ENCODE assay signal across 25 mouse cellular contexts in the genomic region with DNA sequence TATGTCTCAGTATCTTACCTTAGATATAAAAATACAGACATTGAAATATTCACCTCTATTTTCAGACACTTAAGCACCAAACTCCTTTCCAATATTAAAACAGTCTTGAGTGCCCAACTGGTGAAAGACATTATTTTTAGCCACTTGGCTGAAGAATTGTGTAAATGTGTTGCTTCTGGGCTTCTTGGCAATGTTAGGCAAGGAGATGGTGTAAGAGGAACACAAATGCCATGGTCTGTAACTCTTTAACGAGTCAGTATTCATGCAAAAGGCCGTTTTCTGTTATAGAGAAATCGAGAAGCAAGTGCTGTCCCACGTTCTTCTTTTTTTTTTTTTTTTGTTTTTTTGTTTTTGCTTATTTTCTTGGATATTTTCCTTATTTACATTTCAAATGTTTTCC. TPM values are rescaled to one million over a fixed set of nuclear protein-coding genes. Genes with fewer than 3 reads are reported as not detected.
A peak's percentile ranks its signal among the peaks of the same experiment; 100 is the strongest.
DNase-seq lines count a peak whose midpoint lies in the region; ATAC-seq and TF ChIP-seq lines count a peak whose summit lies in the region.
"Had no signal": no experiment of that assay in that cellular context is flagged by ENCODE, and none has a peak within 500 bp of the region (broad histone marks: within the 10 kb centered on the region; RNA-seq: fewer than 3 reads in every experiment).

No protein-coding gene starts in this region.

- no peak for TF ChIP-seq CTCF in kidney, adult 2 months (conservative IDR thresholded peaks at IDR 0.05; ENCODE audit: insufficient read depth, insufficient read length, low read depth, low read length)

- 68% methylated on average over 4 of the region's 4 CpGs for WGBS in kidney, adult 2 months
- 86% methylated on average over 4 of the region's 4 CpGs for WGBS in kidney, embryonic 15.5 days
- WGBS in hindbrain, embryonic 13.5 days, result 95% methylated on average over 4 of the region's 4 CpGs

- DNase-seq in kidney, adult 2 months, result peak; percentile 15
- DNase-seq in cerebellum, adult 9-11 months, result no peak
- DNase-seq: adrenal gland, adult 8-10 months; adrenal gland, postnatal 25 days; cerebellum, adult 11 months; cerebellum, adult 2 months; cerebellum, postnatal 10 days; cerebellum, postnatal 36 days; gastrocnemius, postnatal 25 days; heart, postnatal 10 days; heart, postnatal 36 days; kidney, adult 8-10 months had no signal

- no peak overlapping the region for H3K9ac ChIP-seq in kidney, embryonic 15.5 days
- no peak overlapping the region for H3K9ac ChIP-seq in hindbrain, embryonic 13.5 days
- H3K9ac ChIP-seq: heart, embryonic 12.5 days; heart, embryonic 15.5 days; hindbrain, embryonic 14.5 days had no signal

- no peak overlapping the region for H3K27ac ChIP-seq in kidney, adult 2 months (ENCODE audit: insufficient read depth, low read depth, low read length)
- no peak overlapping the region for H3K27ac ChIP-seq in kidney, embryonic 15.5 days
- peak overlapping the region; percentile 70; the same call in 1 of the 2 replicates for H3K27ac ChIP-seq in brown adipose tissue, adult 24 weeks (replicated peaks; ENCODE audit: low read depth, low read length)
- no peak overlapping the region for H3K27ac ChIP-seq in hindbrain, embryonic 13.5 days
- H3K27ac ChIP-seq: heart, embryonic 15.5 days; hindbrain, embryonic 10.5 days; hindbrain, embryonic 14.5 days had no signal

- no peak for ATAC-seq in kidney, embryonic 15.5 days (replicated peaks; ENCODE audit: low FRiP score)
- ATAC-seq in megakaryocyte progenitor cell, adult 5-6 weeks (replicated peaks; ENCODE audit: poor library complexity), result 0 out of 2 replicates have a peak, but pooled peaks have one; percentile 42
- ATAC-seq in hindbrain, embryonic 13.5 days (ENCODE audit: low FRiP score), result no peak
- ATAC-seq: CD4-positive, CD25-positive, alpha-beta regulatory T cell, adult 4 months; forebrain, embryonic 14.5 days; intestine, postnatal 0 days had no signal

- no peak for TF ChIP-seq POLR2A in kidney, adult 2 months (IDR thresholded peaks at IDR 0.05; ENCODE audit: low read depth, low read length)

- no peaks in the 10 kb centered on the region for H3K9me3 ChIP-seq in kidney, embryonic 15.5 days (replicated peaks)
- no peaks in the 10 kb centered on the region for H3K9me3 ChIP-seq in hindbrain, embryonic 13.5 days
- H3K9me3 ChIP-seq: heart, embryonic 12.5 days; heart, embryonic 15.5 days; hindbrain, embryonic 10.5 days had no signal

- H3K36me3 ChIP-seq in kidney, adult 2 months (ENCODE audit: control insufficient read depth, insufficient read depth, low read length), result no peaks in the 10 kb centered on the region
- no peaks in the 10 kb centered on the region for H3K36me3 ChIP-seq in kidney, embryonic 15.5 days
- no peaks in the 10 kb centered on the region for H3K36me3 ChIP-seq in hindbrain, embryonic 13.5 days
- H3K36me3 ChIP-seq: heart, embryonic 12.5 days; heart, embryonic 15.5 days; hindbrain, embryonic 10.5 days had no signal

- H3K4me3 ChIP-seq in kidney, adult 2 months (ENCODE audit: insufficient read depth, low read depth, low read length), result no peak overlapping the region
- no peak overlapping the region for H3K4me3 ChIP-seq in kidney, embryonic 15.5 days (replicated peaks)
- H3K4me3 ChIP-seq in brown adipose tissue, adult 24 weeks (ENCODE audit: insufficient read depth, low read depth, low read length), result no peak overlapping the region
- H3K4me3 ChIP-seq in hindbrain, embryonic 13.5 days, result no peak overlapping the region
- H3K4me3 ChIP-seq: heart, embryonic 12.5 days; heart, embryonic 15.5 days; hindbrain, embryonic 10.5 days had no signal

- H3K4me1 ChIP-seq in kidney, adult 2 months (ENCODE audit: control insufficient read depth, insufficient read depth, low read length), result no peaks in the 10 kb centered on the region
- peaks cover 22% of the 10 kb centered on the region for H3K4me1 ChIP-seq in kidney, embryonic 15.5 days
- H3K4me1 ChIP-seq in brown adipose tissue, adult 24 weeks (ENCODE audit: control insufficient read depth, insufficient read depth, insufficient read length, low read length), result peaks cover 2% of the 10 kb centered on the region; the same call in 1 of the 2 replicates
- H3K4me1 ChIP-seq in hindbrain, embryonic 13.5 days (replicated peaks), result peaks cover 21% of the 10 kb centered on the region
- H3K4me1 ChIP-seq: heart, embryonic 12.5 days; heart, embryonic 15.5 days had no signal

- H3K4me2 ChIP-seq in kidney, embryonic 15.5 days, result no peak overlapping the region
- no peak overlapping the region for H3K4me2 ChIP-seq in hindbrain, embryonic 13.5 days
- H3K4me2 ChIP-seq: heart, embryonic 12.5 days; heart, embryonic 15.5 days; hindbrain, embryonic 14.5 days had no signal

- no peaks in the 10 kb centered on the region for H3K27me3 ChIP-seq in kidney, adult 2 months (replicated peaks; ENCODE audit: control insufficient read depth, insufficient read depth, low read length)
- H3K27me3 ChIP-seq in kidney, embryonic 15.5 days, result no peaks in the 10 kb centered on the region
- H3K27me3 ChIP-seq in hindbrain, embryonic 13.5 days, result peaks cover 48% of the 10 kb centered on the region
- H3K27me3 ChIP-seq: heart, embryonic 12.5 days; heart, embryonic 15.5 days had no signal

RNA-seq across cellular contexts. Expression of a gene that starts 25.9 kb away (rescaled TPM):
- 1.4 and 2.5 TPM in 2 replicates for polyA plus RNA-seq in kidney, adult 2 months (2012; rRNA removed)
- 0.62 and 0.99 TPM in 2 replicates for polyA plus RNA-seq in kidney, embryonic 15.5 days (2015; fragmentation: Nextera tagmentation; extraction: Ambion mirVana)
- 14.3 and 15.3 TPM in 2 replicates for polyA plus RNA-seq in brown adipose tissue, adult 24 weeks (2012; ENCODE audit: insufficient read depth, insufficient read length, missing spikeins)
- total RNA-seq in megakaryocyte progenitor cell, adult 5-6 weeks (2015), result 2.6 TPM in 2 replicates
- 0.84 and 0.92 TPM in 2 replicates for total RNA-seq in megakaryocyte progenitor cell, adult 5-6 weeks (2017)
- 0.40 and 0.52 TPM in 2 replicates for polyA plus RNA-seq in hindbrain, embryonic 13.5 days (2015; fragmentation: Nextera tagmentation; extraction: Ambion mirVana)
- total RNA-seq: MEL had no signal
- polyA plus RNA-seq: C2C12; CD4-positive, CD25-positive, alpha-beta regulatory T cell, adult 4 months; hindbrain, embryonic 10.5 days had no signal

RNA-seq across cellular contexts. Expression of a gene that starts 26.1 kb away (rescaled TPM):
- 1.6 and 2.4 TPM in 2 replicates for polyA plus RNA-seq in kidney, adult 2 months (2012; rRNA removed)
- polyA plus RNA-seq in kidney, embryonic 15.5 days (2015; fragmentation: Nextera tagmentation; extraction: Ambion mirVana), result 8.9 TPM in 2 replicates
- 2.5 and 2.7 TPM in 2 replicates for polyA plus RNA-seq in brown adipose tissue, adult 24 weeks (2012; ENCODE audit: insufficient read depth, insufficient read length, missing spikeins)
- total RNA-seq in megakaryocyte progenitor cell, adult 5-6 weeks (2015), result 66.2 and 74.5 TPM in 2 replicates
- total RNA-seq in megakaryocyte progenitor cell, adult 5-6 weeks (2017), result 86.2 and 96.9 TPM in 2 replicates
- 4.1 and 4.6 TPM in 2 replicates for polyA plus RNA-seq in hindbrain, embryonic 13.5 days (2015; fragmentation: Nextera tagmentation; extraction: Ambion mirVana)
